Mouse (Mus musculus) layer of hippocampus, postnatal 36 days (tissue): ENCODE measurements around the gene Ugt1a6b. TPM values are rescaled to one million over a fixed set of nuclear protein-coding genes. Genes with fewer than 3 reads are reported as not detected.

Experiments
- DNase-seq, 2 experiments: peaks; one replicate each; pipeline ENCODE4 v3.0.0; 2022
- total RNA-seq, 2 experiments: library from RNA; stranded (reverse); gene quantifications; 2 replicates each; pipeline ENCODE4 v1.2.3; 2021

Ugt1a6b gene
- total RNA-seq, 2 experiments from 2014 or later = not detected

- no peak for DNase-seq
Measured at GRCm38 (mm10) chr1:88262255-88262654, 159.2 kb downstream of the Ugt1a6b start.

GRCm38 (mm10) chr1:88262961-88263360 is 159.9 kb downstream of the Ugt1a6b start:
- DNase-seq = no peak

GRCm38 (mm10) chr1:88263778-88264177 is 160.7 kb downstream of the Ugt1a6b start:
- DNase-seq = no peak

- no peak for DNase-seq
Measured at GRCm38 (mm10) chr1:88264237-88264868, 161.3 kb downstream of the Ugt1a6b start.

- DNase-seq = no peak
Measured at GRCm38 (mm10) chr1:88264869-88265240, 161.8 kb downstream of the Ugt1a6b start.

GRCm38 (mm10) chr1:88266123-88266522 is 163.1 kb downstream of the Ugt1a6b start:
- no peak for DNase-seq

GRCm38 (mm10) chr1:88267489-88267888 is 164.4 kb downstream of the Ugt1a6b start:
- DNase-seq = no peak

GRCm38 (mm10) chr1:88268070-88268469 is 165.0 kb downstream of the Ugt1a6b start:
- DNase-seq = no peak

Other genes with a start within 250 kb of the Ugt1a6b start
- gene Dgkd, start 250.0 kb upstream of the Ugt1a6b start, total RNA-seq = 100 to 1,000 TPM; 104 to 118 TPM
- gene Usp40, start 94.7 kb upstream of the Ugt1a6b start, total RNA-seq = 10 to 100 TPM; 21.4 to 25.6 TPM
- gene Ugt1a10, start 47.9 kb upstream of the Ugt1a6b start, total RNA-seq = not detected
- gene Ugt1a9, start 32.5 kb upstream of the Ugt1a6b start, total RNA-seq = not detected
- gene Ugt1a8, start 15.4 kb upstream of the Ugt1a6b start, total RNA-seq = not detected
- 1 to 10 TPM in 1 of 2 experiments, under 1 TPM in 1; 0.51 to 1.3 TPM for gene Ugt1a7c, start 8.2 kb upstream of the Ugt1a6b start, total RNA-seq
- under 1 TPM; 0.52 to 0.86 TPM for gene Ugt1a6a, start 31.6 kb downstream of the Ugt1a6b start, total RNA-seq
- gene Ugt1a5, start 62.8 kb downstream of the Ugt1a6b start, total RNA-seq = not detected
- not detected for gene Ugt1a2, start 97.3 kb downstream of the Ugt1a6b start, total RNA-seq
- gene Dnajb3, start 102.5 kb downstream of the Ugt1a6b start, total RNA-seq = 1 to 10 TPM; 2.2 to 3.0 TPM
- not detected for gene Ugt1a1, start 108.7 kb downstream of the Ugt1a6b start, total RNA-seq
- gene Mroh2a, start 123.7 kb downstream of the Ugt1a6b start, total RNA-seq = under 1 TPM in 1 of 2 experiments, not detected in 1; 0.05 TPM
- 10 to 100 TPM; 30.7 to 36.6 TPM for gene Hjurp, start 174.4 kb downstream of the Ugt1a6b start, total RNA-seq
- under 1 TPM in 1 of 2 experiments, not detected in 1; 0.15 TPM for gene Trpm8, start 174.4 kb downstream of the Ugt1a6b start, total RNA-seq